Mouse (Mus musculus) right cerebral cortex, postnatal 25 days (tissue): ENCODE data around the gene Atraid.

ENCODE experiments used
- DNase-seq: peaks from one replicate; pipeline ENCODE4 v3.0.0; 2022

The Atraid gene

GRCm38 (mm10) chr5:31054261-31055215 is 6.4 kb downstream of the Atraid start, which contains the start of gene Cad:
TSS of gene Cad (plus strand) at chr5:31054780.
- DNase-seq, result peak; percentile 95

GRCm38 (mm10) chr5:31055216-31056140 is 7.4 kb downstream of the Atraid start:
- no peak for DNase-seq

- no peak for DNase-seq
These were observed 21.7 kb downstream of the Atraid start for GRCm38 (mm10) chr5:31069810-31070209.

- no peak for DNase-seq
These were observed 22.9 kb downstream of the Atraid start for GRCm38 (mm10) chr5:31071059-31071458.

GRCm38 (mm10) chr5:31071821-31072220 is 23.7 kb downstream of the Atraid start:
- no peak for DNase-seq

- DNase-seq, result no peak
These were observed 25.1 kb downstream of the Atraid start for GRCm38 (mm10) chr5:31073176-31073575.

- DNase-seq, result no peak
These were observed 28.2 kb downstream of the Atraid start for GRCm38 (mm10) chr5:31076346-31076745.

- peak; percentile 75 for DNase-seq
These were observed 32.1 kb downstream of the Atraid start for GRCm38 (mm10) chr5:31080059-31080794.

GRCm38 (mm10) chr5:31080795-31081164 is 32.7 kb downstream of the Atraid start:
- no peak for DNase-seq

- DNase-seq, result no peak
These were observed 33.3 kb downstream of the Atraid start for GRCm38 (mm10) chr5:31081386-31081785.

GRCm38 (mm10) chr5:31082355-31082754 is 34.2 kb downstream of the Atraid start:
- DNase-seq, result no peak

- DNase-seq, result no peak
These were observed 35.0 kb downstream of the Atraid start for GRCm38 (mm10) chr5:31082935-31083625.

GRCm38 (mm10) chr5:31083949-31084348 is 35.8 kb downstream of the Atraid start:
- DNase-seq, result no peak

GRCm38 (mm10) chr5:31086606-31087005 is 38.5 kb downstream of the Atraid start:
- no peak for DNase-seq

GRCm38 (mm10) chr5:31087131-31087530 is 39.0 kb downstream of the Atraid start:
- DNase-seq, result no peak

GRCm38 (mm10) chr5:31092231-31092975 is 44.3 kb downstream of the Atraid start:
- peak; percentile 78 for DNase-seq

GRCm38 (mm10) chr5:31093151-31094041 is 45.3 kb downstream of the Atraid start:
- DNase-seq, result peak; percentile 66

- DNase-seq, result no peak
These were observed 46.1 kb downstream of the Atraid start for GRCm38 (mm10) chr5:31094100-31094798.
